Mouse (Mus musculus) layer of hippocampus, adult 18-20 months (tissue): ENCODE results near the gene Jagn1. TPM values are rescaled to one million over a fixed set of nuclear protein-coding genes. Genes with fewer than 3 reads are reported as not detected.
A peak's percentile ranks its signal among the peaks of the same experiment; 100 is the strongest.

Experiments used
- DNase-seq, 2 experiments: peaks; one replicate each; pipeline ENCODE4 v3.0.0; 2022; ENCODE audit warnings: low spot score in 2 of 2
- long read RNA-seq: library from polyadenylated mRNA; stranded (forward); transcript quantifications from one replicate; pipeline ENCODE4 v2.0.0, GENCODE M21; 2021
- total RNA-seq, 2 experiments: library from RNA; stranded (reverse); gene quantifications; 2 replicates each; pipeline ENCODE4 v1.2.3; 2021

The Jagn1 gene
- total RNA-seq: 10 to 100 TPM; 40.7 to 47.7 TPM
- long read RNA-seq, transcript Jagn1-201 (2 exons, 1,201 nt): major isoform, 49 of 54 reads
- long read RNA-seq, partial matches to known transcripts: 0 of 54 reads
- long read RNA-seq, other reads (novel, unspliced or antisense): 3 of 54 reads

- DNase-seq: peak; percentile 87 to 94
These were observed at the start of gene Jagn1 for GRCm38 (mm10) chr6:113442442-113443090. Jagn1 (plus strand) TSS chr6:113442569.

GRCm38 (mm10) chr6:113393951-113394350 is 48.4 kb upstream of the Jagn1 start:
- no peak for DNase-seq

- no peak for DNase-seq
These were observed 47.6 kb upstream of the Jagn1 start for GRCm38 (mm10) chr6:113394811-113395210.

DNA sequence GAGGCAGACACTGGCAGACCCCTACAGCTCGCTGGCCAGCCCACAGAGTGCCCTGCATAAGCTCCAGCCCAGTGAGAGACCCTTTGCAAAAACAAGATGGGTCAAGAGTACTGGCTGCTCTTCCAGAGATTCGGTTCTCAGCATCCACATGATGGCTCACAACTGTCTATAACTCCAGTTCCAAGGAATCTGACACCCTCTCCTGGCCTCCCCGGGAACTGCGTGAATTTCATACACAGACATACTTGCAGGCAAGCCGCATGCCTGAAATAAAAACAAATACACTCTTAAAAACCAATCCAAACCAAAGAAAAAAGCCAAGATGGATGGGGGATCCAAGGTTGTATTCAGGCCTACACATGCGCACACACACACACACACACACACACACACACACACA is 46.9 kb upstream of the Jagn1 start:
- DNase-seq: no peak

DNA sequence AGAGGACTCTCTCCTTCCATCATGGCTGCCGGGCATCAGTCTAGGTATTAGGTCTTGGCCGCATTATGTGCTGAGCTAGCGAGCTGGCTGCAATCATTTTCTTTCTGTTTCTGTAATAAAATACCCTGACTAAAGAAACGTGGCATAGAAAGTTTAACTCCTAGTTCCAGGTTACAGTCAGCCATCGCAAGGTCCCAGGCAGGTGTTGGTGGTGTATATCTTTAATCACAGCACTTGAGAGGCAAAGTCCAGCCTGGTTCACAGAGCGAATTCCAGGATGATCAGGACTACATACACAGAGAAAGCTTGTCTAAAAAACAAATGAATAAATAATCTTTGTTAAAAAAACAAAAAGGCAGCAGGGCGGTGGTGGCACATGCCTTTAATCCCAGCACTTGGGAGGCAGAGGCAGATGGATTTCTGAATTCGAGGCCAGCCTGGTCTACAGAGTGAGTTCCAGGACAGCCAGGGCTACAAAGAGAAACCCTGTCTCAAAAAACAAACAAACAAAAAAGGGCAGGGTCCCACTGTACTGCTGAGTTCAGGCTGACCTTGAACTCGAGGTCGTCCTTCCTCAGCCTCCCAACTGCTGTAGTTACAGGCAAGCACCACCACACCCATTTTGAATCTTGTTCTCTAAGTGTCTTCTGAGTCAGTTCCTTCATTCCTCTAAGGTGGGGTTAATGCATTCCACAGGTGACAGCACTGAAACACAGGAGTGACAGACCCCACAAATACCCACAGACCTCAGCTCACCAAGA is 45.9 kb upstream of the Jagn1 start:
- DNase-seq: no peak

DNA sequence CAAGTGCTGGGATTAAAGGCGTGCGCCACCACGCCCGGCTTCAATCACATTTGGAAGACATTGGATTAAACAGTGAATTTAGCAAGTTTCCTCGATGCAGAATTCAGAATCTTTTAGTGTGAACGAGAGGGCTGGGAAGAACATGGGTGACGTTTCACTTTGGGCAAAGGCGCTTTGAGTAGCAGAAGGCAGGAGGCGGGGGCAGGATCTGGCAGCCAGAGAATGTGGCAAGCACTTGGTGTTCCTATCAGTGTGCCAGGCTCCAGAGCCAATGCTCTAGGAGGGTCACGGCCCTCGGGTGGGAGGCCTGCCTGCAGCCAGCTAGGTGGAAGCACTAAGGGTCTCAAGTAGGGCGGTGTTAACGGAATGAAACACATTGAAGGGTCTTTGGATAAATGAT is 40.3 kb upstream of the Jagn1 start:
- DNase-seq: peak in 1 of 2 experiments; percentile 83

DNA sequence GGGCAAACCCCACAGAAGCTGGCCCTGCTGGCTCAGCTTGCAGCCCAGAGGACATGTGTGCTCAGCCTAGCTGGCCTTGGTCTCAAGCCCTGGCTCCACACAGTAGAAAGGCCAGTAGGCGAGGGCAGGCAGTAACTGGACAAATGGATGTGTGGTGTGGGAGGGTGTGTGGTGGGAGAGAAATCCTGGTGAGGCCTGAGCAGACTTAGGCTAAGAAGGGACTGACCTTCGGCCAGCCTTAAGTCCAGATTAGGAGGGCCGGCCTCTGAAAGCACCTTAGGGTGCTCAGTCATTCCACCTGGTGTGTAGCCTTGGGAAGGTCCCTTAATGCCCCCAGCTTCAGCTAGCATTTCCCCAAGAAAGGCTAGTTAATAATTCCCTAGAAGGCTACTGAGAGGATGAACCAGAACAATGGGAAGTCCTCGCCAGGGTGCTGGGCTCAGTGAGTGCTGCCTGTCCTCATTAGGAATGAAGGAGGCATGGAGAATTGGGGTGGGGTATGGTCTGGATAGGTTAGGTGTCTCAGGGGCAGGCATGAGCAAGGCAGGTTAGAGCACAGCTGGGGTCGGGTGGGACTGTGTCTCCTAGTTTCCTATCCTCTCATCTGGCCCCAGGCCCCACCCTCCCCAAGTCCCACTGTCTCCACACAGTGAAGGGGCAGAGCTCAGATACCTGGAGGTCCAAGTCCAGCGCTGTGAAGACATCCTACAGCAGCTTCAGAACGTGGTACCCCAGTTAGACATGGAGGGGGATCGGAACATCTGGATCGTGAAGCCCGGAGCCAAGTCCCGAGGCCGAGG is 37.5 kb upstream of the Jagn1 start:
- DNase-seq: no peak

DNA sequence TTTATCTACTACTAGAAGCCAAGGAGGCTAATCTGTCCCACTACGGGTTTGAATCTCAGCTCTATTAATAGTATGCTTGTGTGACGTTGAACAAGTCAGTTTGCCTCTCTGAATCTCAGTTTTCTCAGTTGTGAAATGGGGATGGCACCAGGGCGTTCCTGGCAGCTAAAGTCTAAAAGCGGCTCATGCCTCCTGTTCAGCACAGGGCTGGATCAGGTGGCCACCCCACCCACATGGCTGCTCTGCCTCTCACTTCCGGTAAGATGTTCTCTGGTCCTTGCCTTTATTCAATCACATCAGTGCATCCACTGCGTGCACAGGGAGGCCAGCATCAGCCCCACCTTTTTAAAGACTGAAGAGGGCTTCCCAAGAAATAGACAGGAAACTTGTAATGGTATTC is 36.9 kb upstream of the Jagn1 start:
- peak in 1 of 2 experiments; percentile 75 for DNase-seq

DNA sequence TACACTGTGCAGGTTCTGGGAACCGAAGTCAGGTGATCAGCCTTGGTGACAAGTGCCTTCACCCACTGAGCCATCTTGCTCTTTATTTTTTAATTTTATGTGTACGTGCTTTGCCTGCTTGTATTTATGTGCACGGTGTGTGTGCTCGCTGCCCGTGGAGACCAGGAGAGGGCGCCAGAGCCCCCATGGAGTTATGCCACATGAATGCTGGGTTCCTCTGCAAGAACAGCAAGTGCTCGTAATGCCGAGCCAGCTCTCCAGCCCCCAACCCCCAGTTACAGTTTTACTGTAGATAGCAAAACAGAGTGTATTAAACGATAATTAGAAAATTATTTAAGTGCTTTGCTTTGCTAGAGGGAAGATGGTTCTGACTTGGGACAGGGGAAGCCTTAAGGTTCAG is 35.7 kb upstream of the Jagn1 start:
- no peak for DNase-seq

DNA sequence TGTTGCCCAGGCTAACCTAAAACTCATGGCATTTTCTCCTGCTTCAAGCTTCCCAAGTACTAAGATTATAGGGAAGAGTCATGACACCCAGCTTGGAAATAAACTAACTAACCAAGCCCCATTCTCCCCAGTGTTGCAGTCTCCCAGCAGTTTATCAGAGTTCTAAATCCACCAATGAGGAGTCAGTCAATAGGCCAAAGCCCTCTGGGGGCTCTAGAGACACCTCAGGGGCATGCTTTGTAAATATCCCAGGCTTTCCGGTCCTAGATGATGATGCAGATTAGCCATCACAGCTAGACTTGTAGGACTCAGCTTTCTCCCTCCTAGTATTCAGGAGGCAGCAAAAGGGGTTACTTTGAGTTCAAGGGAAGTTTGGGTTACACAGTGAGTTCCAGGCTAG is 32.4 kb upstream of the Jagn1 start:
- no peak for DNase-seq

GRCm38 (mm10) chr6:113416416-113416815 is 26.0 kb upstream of the Jagn1 start:
- no peak for DNase-seq

DNA sequence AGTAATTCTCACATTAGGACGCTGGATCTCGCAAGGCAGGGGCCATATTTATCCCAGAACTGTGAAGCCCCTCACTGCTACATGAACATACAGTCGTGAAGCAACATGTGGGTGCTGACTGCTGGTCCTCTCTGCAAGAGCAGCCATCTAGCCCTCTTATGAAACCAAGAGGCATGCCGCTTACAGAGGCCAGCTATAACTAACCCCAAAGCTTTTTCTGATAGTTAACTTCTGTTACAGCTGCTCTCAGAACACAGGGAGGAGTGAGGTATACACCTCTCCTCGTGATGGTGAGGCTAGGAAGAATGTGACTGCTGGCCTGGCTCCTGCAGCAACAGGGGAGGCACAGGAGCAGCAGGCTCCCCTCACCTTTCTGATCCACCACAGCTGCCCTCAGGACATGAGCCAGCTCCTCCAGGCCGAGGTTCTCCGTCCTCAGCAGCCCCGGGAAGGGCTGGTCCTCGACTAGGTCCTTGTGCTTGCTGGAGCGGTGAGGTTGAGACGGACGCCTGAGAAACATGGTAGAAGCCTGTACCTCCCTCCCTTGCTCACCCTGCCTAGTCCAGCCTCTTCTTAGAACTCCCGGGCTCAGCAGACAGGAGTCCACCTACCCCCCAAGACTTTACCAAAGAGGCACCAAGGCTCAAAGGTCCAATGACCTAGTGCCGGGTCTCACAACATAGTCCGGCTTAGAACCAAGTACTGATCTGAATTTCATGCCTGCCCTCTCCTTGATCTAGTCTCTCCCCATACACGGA is 23.7 kb upstream of the Jagn1 start:
- DNase-seq: no peak

GRCm38 (mm10) chr6:113419199-113419587 is 23.2 kb upstream of the Jagn1 start, which contains the start of gene Rpusd3:
Rpusd3 (minus strand) TSS chr6:113419340.
- peak; percentile 96 to 97 for DNase-seq

GRCm38 (mm10) chr6:113423000-113423399 is 19.4 kb upstream of the Jagn1 start:
- DNase-seq: no peak

DNA sequence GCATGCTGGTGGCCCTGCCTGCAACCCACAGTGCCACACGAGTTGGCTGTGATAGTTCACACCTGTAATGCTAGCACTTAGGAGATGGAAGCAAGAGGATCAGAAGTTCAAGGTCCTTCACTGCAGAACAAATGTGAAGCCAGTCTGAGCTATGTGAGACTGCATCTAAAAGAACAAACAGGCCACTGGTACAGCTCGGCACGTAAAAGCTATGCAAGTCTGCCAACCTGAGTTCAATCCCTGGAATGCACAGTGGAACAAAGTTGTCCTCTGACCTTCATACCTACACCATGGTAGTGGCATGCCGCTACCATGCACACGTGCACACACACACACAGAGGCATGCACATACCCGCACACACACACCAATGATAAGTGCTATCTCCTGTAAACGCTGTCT is 18.2 kb upstream of the Jagn1 start:
- DNase-seq: no peak

DNA sequence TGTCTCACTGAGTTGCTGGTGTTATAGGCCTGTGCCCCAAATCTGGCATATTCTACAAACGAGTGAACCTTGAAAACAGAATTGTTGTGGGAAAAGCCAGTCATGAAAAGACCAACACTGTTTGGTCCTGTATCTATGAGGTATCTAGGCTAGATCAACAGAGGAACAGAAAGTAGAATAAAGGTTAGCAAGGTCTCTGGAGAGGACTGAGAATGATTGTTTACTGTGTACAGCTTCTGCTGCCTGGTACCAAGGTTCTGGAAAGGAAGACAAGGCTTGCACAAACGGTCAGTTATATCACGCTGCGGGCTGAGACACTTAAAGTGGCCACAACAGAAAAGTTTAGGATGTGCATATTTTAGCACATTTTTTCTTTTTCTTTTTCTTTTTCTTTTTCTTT is 15.7 kb upstream of the Jagn1 start:
- no peak for DNase-seq

DNA sequence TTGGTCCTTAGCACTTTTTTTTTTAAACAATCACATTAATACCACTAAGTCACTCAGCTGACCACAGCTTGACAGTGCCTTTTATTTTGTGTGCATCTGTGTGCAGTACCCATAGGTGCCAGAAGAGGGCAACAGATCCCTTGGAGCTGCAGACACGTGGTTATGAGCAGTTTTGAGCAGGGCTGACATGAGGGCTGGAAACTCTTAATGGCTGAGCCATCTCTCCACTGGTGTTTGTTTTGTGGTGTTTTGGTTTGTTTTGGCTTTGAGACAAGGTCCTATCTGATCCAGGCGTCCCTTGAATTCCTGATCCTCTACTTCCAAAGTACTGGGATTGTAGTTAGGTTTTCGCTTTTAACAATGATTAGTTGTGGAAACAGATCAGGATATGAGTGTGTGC is 15.0 kb upstream of the Jagn1 start:
- DNase-seq: no peak

GRCm38 (mm10) chr6:113428006-113428405 is 14.4 kb upstream of the Jagn1 start:
- no peak for DNase-seq

DNA sequence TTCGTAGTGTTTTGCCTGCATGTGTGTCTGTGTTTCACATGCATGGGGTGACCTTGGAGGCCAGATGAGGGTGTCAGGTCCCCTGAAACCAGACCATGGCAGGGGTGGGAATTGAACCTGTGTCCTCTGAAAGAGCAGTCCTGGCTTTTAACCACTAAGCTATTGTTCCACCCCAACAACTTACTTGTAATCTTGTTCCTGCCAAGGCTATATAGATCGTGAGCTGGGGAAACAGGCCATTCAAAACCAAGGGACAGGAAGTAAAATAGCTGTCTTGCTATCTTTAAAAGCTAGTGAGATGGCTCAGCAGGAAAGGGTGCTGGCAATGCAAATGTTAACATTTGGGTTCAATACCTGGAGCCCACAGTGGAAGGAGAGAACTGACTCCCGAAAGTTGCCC is 12.4 kb upstream of the Jagn1 start:
- DNase-seq: no peak

GRCm38 (mm10) chr6:113430846-113431245 is 11.5 kb upstream of the Jagn1 start:
- no peak for DNase-seq

DNA sequence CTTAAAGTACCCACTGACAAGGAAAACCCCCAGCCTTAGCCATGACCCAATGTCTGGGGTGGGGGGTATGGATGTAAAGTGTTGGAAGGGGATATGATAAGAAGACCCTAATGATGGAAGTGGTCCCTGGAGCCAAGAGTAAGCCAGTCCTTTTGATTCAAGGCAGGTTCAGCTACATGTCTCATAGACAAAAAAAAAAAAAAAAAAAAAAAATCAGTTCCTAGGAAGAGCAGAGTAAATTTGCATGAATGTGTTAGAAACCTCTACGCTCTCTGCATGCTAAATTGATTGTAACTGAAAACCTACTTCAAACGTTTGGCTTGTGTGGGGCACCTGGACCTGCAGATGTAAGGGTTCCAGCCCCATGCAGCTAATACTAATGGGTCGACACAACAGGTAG is 10.6 kb upstream of the Jagn1 start:
- no peak for DNase-seq
